Comparison of ENCODE assay signal across 8 mouse cellular contexts in the genomic region with DNA sequence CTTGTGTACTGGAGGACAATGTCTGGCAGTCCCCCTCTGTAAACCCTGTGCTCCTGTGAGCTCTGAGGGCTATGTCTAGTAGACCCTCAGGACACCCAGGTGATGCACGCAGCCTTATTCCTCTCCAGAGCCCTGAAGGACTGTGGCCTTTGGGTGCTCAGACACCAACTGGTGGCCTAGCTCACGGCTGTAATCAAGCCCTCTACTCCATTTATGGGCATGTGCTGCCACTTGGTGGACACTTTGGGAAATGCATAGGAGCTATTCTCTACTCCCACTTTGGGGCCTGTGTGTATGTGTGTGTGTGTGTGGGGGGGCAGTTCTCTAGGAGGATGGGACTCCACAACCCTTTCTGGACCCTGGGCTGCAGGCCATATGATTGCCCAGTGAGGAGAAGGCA. TPM values are rescaled to one million over a fixed set of nuclear protein-coding genes. Genes with fewer than 3 reads are reported as not detected.
DNase-seq lines count a peak whose midpoint lies in the region; ATAC-seq lines count a peak whose summit lies in the region.

No protein-coding gene starts in this region.

- no peak overlapping the region for H3K4me3 ChIP-seq in hindbrain, embryonic 10.5 days

- 0 out of 2 replicates have a peak, but pooled peaks cover 3% of the 10 kb centered on the region for H3K4me1 ChIP-seq in hindbrain, embryonic 10.5 days (replicated peaks)

- ATAC-seq in frontal cortex, adult (ENCODE audit: low TSS enrichment) = peak; percentile 56

- 51% methylated on average over 2 of the region's 2 CpGs for WGBS in hindbrain, embryonic 10.5 days

- no peak overlapping the region; the same call in 1 of the 2 replicates for H3K27ac ChIP-seq in hindbrain, embryonic 10.5 days

- H3K27me3 ChIP-seq in hindbrain, embryonic 10.5 days (ENCODE audit: insufficient read depth, poor library complexity, severe bottlenecking) = no peaks in the 10 kb centered on the region

- no peaks in the 10 kb centered on the region for H3K9me3 ChIP-seq in hindbrain, embryonic 10.5 days

- peak; percentile 61 for DNase-seq in Muller cell, postnatal 12 days (ENCODE audit: inconsistent ontology term)
- peak; percentile 88 for DNase-seq in cerebellum, adult 8-10 months
- peak; percentile 68 for DNase-seq in hindbrain, embryonic 10.5 days (ENCODE audit: low spot score)
- peak; percentile 69 for DNase-seq in layer of hippocampus, adult 9-10 months (ENCODE audit: low spot score)
- peak; percentile 91 for DNase-seq in lung, postnatal 14 days
- DNase-seq in retina, adult 2 months (ENCODE audit: low read depth, low spot score) = peak; percentile 56
- peak; percentile 93 for DNase-seq in thymus, postnatal 4 days

- H3K36me3 ChIP-seq in hindbrain, embryonic 10.5 days = peaks cover 62% of the 10 kb centered on the region

RNA-seq across cellular contexts. Expression of a gene that starts 24.8 kb away (rescaled TPM):
- 51.5 and 65.8 TPM in 2 replicates for polyA plus RNA-seq in hindbrain, embryonic 10.5 days (2016; fragmentation: Nextera tagmentation; extraction: Ambion mirVana)

RNA-seq across cellular contexts. Expression of a gene that starts 47.6 kb away (rescaled TPM):
- 196 and 300 TPM in 2 replicates for polyA plus RNA-seq in hindbrain, embryonic 10.5 days (2016; fragmentation: Nextera tagmentation; extraction: Ambion mirVana)

RNA-seq across cellular contexts. Expression of a gene that starts 50.6 kb away (rescaled TPM):
- polyA plus RNA-seq in hindbrain, embryonic 10.5 days (2016; fragmentation: Nextera tagmentation; extraction: Ambion mirVana) = not detected in 2 replicates

RNA-seq across cellular contexts. Expression of a gene that starts 58.0 kb away (rescaled TPM):
- 50.9 and 61.6 TPM in 2 replicates for polyA plus RNA-seq in hindbrain, embryonic 10.5 days (2016; fragmentation: Nextera tagmentation; extraction: Ambion mirVana)
